In genomic region chr6:125386080-125386479, GRCm38 (mm10) we compare ENCODE assay signal across 19 mouse cellular contexts. TPM values are rescaled to one million over a fixed set of nuclear protein-coding genes. Genes with fewer than 3 reads are reported as not detected.
DNase-seq lines count a peak whose midpoint lies in the region; ATAC-seq and TF ChIP-seq lines count a peak whose summit lies in the region.
"Had no signal": no experiment of that assay in that cellular context is flagged by ENCODE, and none has a peak within 500 bp of the region (broad histone marks: within the 10 kb centered on the region; RNA-seq: fewer than 3 reads in every experiment).

No protein-coding gene starts in this region.

- DNase-seq in kidney, adult 11 months = peak; percentile 12
- no peak for DNase-seq in kidney, adult 9 months
- DNase-seq in liver, embryonic 14.5 days (ENCODE audit: low read depth in 3 of 3, low spot score in 3 of 3) = no peak
- DNase-seq in lung, postnatal 10 days = no peak
- no peak for DNase-seq in midbrain, embryonic 10.5 days (ENCODE audit: low spot score)
- DNase-seq: adrenal gland, postnatal 25 days; cerebellum, adult 18-20 months; cerebellum, adult 9-11 months; cerebellum, postnatal 36 days; forebrain, postnatal 0 days; gastrocnemius, postnatal 14 days; heart, postnatal 36 days had no signal

- WGBS in intestine, embryonic 15.5 days = 38% methylated on average over 6 of the region's 6 CpGs
- WGBS in liver, embryonic 14.5 days (ENCODE audit: insufficient replicate concordance) = 44% methylated on average over 6 of the region's 6 CpGs
- 42% methylated on average over 6 of the region's 6 CpGs for WGBS in stomach, embryonic 16.5 days
- WGBS in midbrain, embryonic 10.5 days = 81% methylated on average over 6 of the region's 6 CpGs

- no peak for TF ChIP-seq EP300 in liver, embryonic 14.5 days (IDR thresholded peaks at IDR 0.05; ENCODE audit: low read depth)

- H3K36me3 ChIP-seq in intestine, embryonic 15.5 days = no peaks in the 10 kb centered on the region
- no peaks in the 10 kb centered on the region for H3K36me3 ChIP-seq in liver, embryonic 14.5 days (replicated peaks; ENCODE audit: control insufficient read depth, insufficient read depth, low read depth)
- no peaks in the 10 kb centered on the region for H3K36me3 ChIP-seq in stomach, embryonic 16.5 days (ENCODE audit: control insufficient read depth, insufficient read depth, low read length)
- no peaks in the 10 kb centered on the region for H3K36me3 ChIP-seq in midbrain, embryonic 10.5 days
- H3K36me3 ChIP-seq: embryonic facial prominence, embryonic 13.5 days; forebrain, embryonic 12.5 days; heart, embryonic 12.5 days had no signal

- no peak overlapping the region for H3K9ac ChIP-seq in intestine, embryonic 15.5 days
- H3K9ac ChIP-seq in liver, embryonic 14.5 days (replicated peaks) = no peak overlapping the region
- H3K9ac ChIP-seq in stomach, embryonic 16.5 days (ENCODE audit: low read length) = no peak overlapping the region
- H3K9ac ChIP-seq: embryonic facial prominence, embryonic 13.5 days; forebrain, embryonic 12.5 days; forebrain, postnatal 0 days; heart, embryonic 12.5 days had no signal

- ATAC-seq in intestine, embryonic 15.5 days = peak; percentile 57
- peak; percentile 45; the same call in 1 of the 2 replicates for ATAC-seq in liver, embryonic 14.5 days (ENCODE audit: insufficient read depth)
- peak; percentile 27; the same call in 1 of the 2 replicates for ATAC-seq in stomach, embryonic 16.5 days (ENCODE audit: insufficient read depth, low FRiP score)
- ATAC-seq: activated CD4-positive, CD25-positive, alpha-beta regulatory T cell, adult 4 months; forebrain, postnatal 0 days; Patski had no signal

- TF ChIP-seq CTCF in liver, embryonic 14.5 days (IDR thresholded peaks at IDR 0.05; ENCODE audit: low read depth) = no peak

- peaks cover 3% of the 10 kb centered on the region; the same call in 1 of the 2 replicates for H3K4me1 ChIP-seq in intestine, embryonic 15.5 days (replicated peaks)
- H3K4me1 ChIP-seq in liver, embryonic 14.5 days (replicated peaks; ENCODE audit: control insufficient read depth in 2 of 2, insufficient read depth in 2 of 2, low read length in 1 of 2) = no peaks in the 10 kb centered on the region; a peak in 1 of 4 replicates
- 0 out of 2 replicates have a peak, but pooled peaks cover 4% of the 10 kb centered on the region for H3K4me1 ChIP-seq in stomach, embryonic 16.5 days (ENCODE audit: control insufficient read depth, insufficient read depth, low read length)
- H3K4me1 ChIP-seq in midbrain, embryonic 10.5 days = peaks cover 10% of the 10 kb centered on the region; the same call in 1 of the 2 replicates
- H3K4me1 ChIP-seq: forebrain, embryonic 12.5 days; heart, embryonic 12.5 days had no signal

- H3K9me3 ChIP-seq in intestine, embryonic 15.5 days = no peaks in the 10 kb centered on the region
- no peaks in the 10 kb centered on the region for H3K9me3 ChIP-seq in liver, embryonic 14.5 days (ENCODE audit: control insufficient read depth, low read length)
- no peaks in the 10 kb centered on the region for H3K9me3 ChIP-seq in stomach, embryonic 16.5 days (replicated peaks; ENCODE audit: control insufficient read depth, low read length)
- no peaks in the 10 kb centered on the region for H3K9me3 ChIP-seq in midbrain, embryonic 10.5 days (replicated peaks)
- H3K9me3 ChIP-seq: embryonic facial prominence, embryonic 13.5 days; forebrain, embryonic 12.5 days; heart, embryonic 12.5 days had no signal

- no peak overlapping the region for H3K4me3 ChIP-seq in intestine, embryonic 15.5 days (replicated peaks)
- no peak overlapping the region for H3K4me3 ChIP-seq in liver, embryonic 14.5 days (ENCODE audit: insufficient read depth in 1 of 2, low read depth in 2 of 2, low read length in 2 of 2)
- H3K4me3 ChIP-seq in stomach, embryonic 16.5 days (replicated peaks; ENCODE audit: low read length) = no peak overlapping the region
- no peak overlapping the region for H3K4me3 ChIP-seq in midbrain, embryonic 10.5 days
- H3K4me3 ChIP-seq: embryonic facial prominence, embryonic 13.5 days; forebrain, embryonic 12.5 days; heart, embryonic 12.5 days had no signal

- 0 out of 2 replicates have a peak overlapping the region, but pooled peaks have one; percentile 27 for H3K27ac ChIP-seq in intestine, embryonic 15.5 days
- no peak overlapping the region for H3K27ac ChIP-seq in liver, embryonic 14.5 days
- H3K27ac ChIP-seq in stomach, embryonic 16.5 days (ENCODE audit: low read length) = peak overlapping the region; percentile 39; the same call in 1 of the 2 replicates
- no peak overlapping the region for H3K27ac ChIP-seq in midbrain, embryonic 10.5 days (replicated peaks)
- H3K27ac ChIP-seq: embryonic facial prominence, embryonic 13.5 days; forebrain, embryonic 12.5 days had no signal

- peaks cover 5% of the 10 kb centered on the region; the same call in 1 of the 2 replicates for H3K27me3 ChIP-seq in intestine, embryonic 15.5 days (replicated peaks)
- no peaks in the 10 kb centered on the region; the same call in 1 of the 2 replicates for H3K27me3 ChIP-seq in liver, embryonic 14.5 days (ENCODE audit: control insufficient read depth, insufficient read depth, low read length)
- 0 out of 2 replicates have a peak, but pooled peaks cover 2% of the 10 kb centered on the region for H3K27me3 ChIP-seq in stomach, embryonic 16.5 days (ENCODE audit: control insufficient read depth, insufficient read depth, low read length)
- H3K27me3 ChIP-seq in midbrain, embryonic 10.5 days (ENCODE audit: low read depth, poor library complexity, severe bottlenecking) = peaks cover 23% of the 10 kb centered on the region
- H3K27me3 ChIP-seq: Patski had no signal

- no peak overlapping the region for H3K4me2 ChIP-seq in intestine, embryonic 15.5 days (replicated peaks)
- H3K4me2 ChIP-seq in liver, embryonic 14.5 days (ENCODE audit: low read depth) = no peak overlapping the region
- H3K4me2 ChIP-seq in stomach, embryonic 16.5 days (ENCODE audit: low read depth, low read length) = no peak overlapping the region
- H3K4me2 ChIP-seq: embryonic facial prominence, embryonic 13.5 days; forebrain, embryonic 12.5 days; heart, embryonic 12.5 days had no signal

RNA-seq across cellular contexts. Expression of gene Plekhg6, which starts 5.5 kb away (rescaled TPM):
- polyA plus RNA-seq in intestine, embryonic 15.5 days (2015; fragmentation: Nextera tagmentation; extraction: Ambion mirVana) = 7.3 and 8.9 TPM in 2 replicates
- 0.39 and 0.48 TPM in 2 replicates for polyA plus RNA-seq in liver, embryonic 14.5 days (2012; rRNA removed)
- 0.38 and 0.47 TPM in 2 replicates for polyA plus RNA-seq in liver, embryonic 14.5 days (2014; fragmentation: Nextera tagmentation; extraction: Ambion mirVana)
- polyA plus RNA-seq in stomach, embryonic 16.5 days (2015; fragmentation: Nextera tagmentation; extraction: Ambion mirVana) = 6.3 and 8.2 TPM in 2 replicates
- 0.12 and 0.15 TPM in 2 replicates for polyA plus RNA-seq in midbrain, embryonic 10.5 days (2016; fragmentation: Nextera tagmentation; extraction: Ambion mirVana)
- polyA plus RNA-seq: activated CD4-positive, CD25-positive, alpha-beta regulatory T cell, adult 4 months; heart, embryonic 12.5 days had no signal

RNA-seq across cellular contexts. Expression of gene Tnfrsf1a, which starts 36.9 kb away (rescaled TPM):
- 69.1 and 71.4 TPM in 2 replicates for polyA plus RNA-seq in intestine, embryonic 15.5 days (2015; fragmentation: Nextera tagmentation; extraction: Ambion mirVana)
- 15.4 and 16.8 TPM in 2 replicates for polyA plus RNA-seq in liver, embryonic 14.5 days (2012; rRNA removed)
- 19.8 and 21.1 TPM in 2 replicates for polyA plus RNA-seq in liver, embryonic 14.5 days (2014; fragmentation: Nextera tagmentation; extraction: Ambion mirVana)
- 82.6 and 91.1 TPM in 2 replicates for polyA plus RNA-seq in stomach, embryonic 16.5 days (2015; fragmentation: Nextera tagmentation; extraction: Ambion mirVana)
- polyA plus RNA-seq in midbrain, embryonic 10.5 days (2016; fragmentation: Nextera tagmentation; extraction: Ambion mirVana) = 21.7 and 24.5 TPM in 2 replicates

Comparison
In these comparisons a context has a peak if more than half of its experiments do, and no peak if none do; other contexts are left out.
1. H3K27ac ChIP-seq: peak in intestine, embryonic 15.5 days (single experiment) and stomach, embryonic 16.5 days (single experiment); none in liver, embryonic 14.5 days (single experiment) and midbrain, embryonic 10.5 days (single experiment).
2. Peak in every context shown above with its lines, with median percentiles within 50 percentile points of each other: ATAC-seq.